Mouse (Mus musculus): ENCODE measurements around the gene Wfdc9.
"Not testable (repeated sequence)": the region's sequence is repeated elsewhere in the genome, so short reads cannot be mapped to it uniquely, and the experiment has no call there.

Wfdc9 gene

DNA sequence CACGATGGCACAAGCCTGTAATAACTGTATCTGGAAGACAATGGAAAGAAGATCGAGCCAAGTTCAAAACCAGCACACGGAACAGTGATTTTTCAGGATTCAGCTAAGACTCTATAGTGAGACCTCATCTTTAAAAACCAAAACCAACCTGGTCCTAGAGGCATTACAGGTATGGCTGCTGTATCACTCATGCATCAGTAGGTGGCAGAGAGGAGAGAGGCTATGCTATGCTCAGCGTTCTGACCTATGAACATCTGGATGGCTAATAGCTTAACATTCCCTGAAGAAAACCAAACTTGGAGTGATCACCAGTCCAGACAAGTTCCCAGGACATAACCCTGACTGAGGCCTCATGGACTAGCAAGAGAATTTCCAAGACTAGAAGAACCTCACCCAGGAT lies 34.6 kb downstream of the Wfdc9 start:
- no peak for DNase-seq (ENCODE audit: extremely low read depth, low read depth)

DNA sequence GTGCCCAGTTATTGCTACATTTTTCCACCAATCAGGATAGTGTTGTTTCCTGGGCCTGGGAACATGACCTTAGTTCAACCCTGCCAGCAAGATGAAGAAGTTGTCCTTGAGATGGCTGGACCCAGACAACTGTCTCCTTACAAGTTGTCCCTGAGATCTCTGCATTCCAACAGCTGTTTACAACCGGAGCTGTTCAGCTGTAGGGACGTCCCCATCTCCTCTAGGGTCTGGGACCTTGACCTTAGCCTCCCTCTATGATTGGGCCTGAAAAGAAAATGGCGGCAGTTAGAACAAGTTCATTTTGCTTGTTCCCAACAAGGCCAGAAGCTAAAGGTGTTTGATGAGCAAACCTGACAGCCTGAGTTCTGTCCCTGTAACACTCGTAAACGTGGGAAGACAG lies 37.3 kb downstream of the Wfdc9 start:
- DNase-seq (ENCODE audit: extremely low read depth, low read depth) = no peak

GRCm38 (mm10) chr2:164615386-164615785 lies 41.0 kb downstream of the Wfdc9 start:
- DNase-seq (ENCODE audit: extremely low read depth, low read depth) = no peak

DNA sequence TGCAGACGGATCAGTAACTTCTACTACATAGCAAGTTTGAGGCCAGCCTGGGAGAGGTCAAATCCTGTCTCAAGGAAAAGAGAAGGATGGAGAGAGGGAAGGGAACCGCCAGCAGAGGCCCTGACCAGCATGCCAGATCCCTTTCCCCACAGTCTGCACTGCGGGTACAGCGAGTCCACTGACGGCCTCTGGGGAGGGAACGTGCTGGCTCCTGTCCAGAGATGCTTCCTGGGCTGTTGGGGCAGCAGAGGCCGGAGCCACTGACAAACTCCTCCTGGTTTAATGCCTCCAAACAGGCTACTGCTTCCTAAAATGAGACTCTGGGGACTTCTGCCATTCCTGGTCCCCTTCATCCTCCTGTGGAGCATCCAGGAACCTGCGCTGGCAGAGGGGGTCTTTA lies 42.9 kb downstream of the Wfdc9 start, which contains the start of the genes Wfdc6b and Wfdc8:
Gene Wfdc6b, plus strand, starts transcription at position 52 of the 400 bp plus-strand sequence.
Gene Wfdc8, minus strand, starts transcription at position 156 of the 400 bp plus-strand sequence.
- not testable (repeated sequence) for DNase-seq (ENCODE audit: extremely low read depth, low read depth)

GRCm38 (mm10) chr2:164608781-164609180 lies 47.6 kb downstream of the Wfdc9 start:
- no peak for DNase-seq (ENCODE audit: extremely low read depth, low read depth)

- DNase-seq (ENCODE audit: extremely low read depth, low read depth) = no peak
Measured at GRCm38 (mm10) chr2:164604411-164604810, 52.0 kb downstream of the Wfdc9 start.

- DNase-seq (ENCODE audit: extremely low read depth, low read depth) = no peak
Measured at GRCm38 (mm10) chr2:164603482-164603881, 52.9 kb downstream of the Wfdc9 start.

GRCm38 (mm10) chr2:164600179-164600578 lies 56.2 kb downstream of the Wfdc9 start:
- DNase-seq (ENCODE audit: extremely low read depth, low read depth) = no peak

Measured in MEL-GATA-1-ER (cell line).